Mouse (Mus musculus) embryonic fibroblast, embryonic 13.5 days (primary cell): ENCODE measurements around the gene Hnrnpr.

Experiments used
- CTCF ChIP-seq: IDR thresholded peaks from 2 replicates; pipeline ENCODE4 v1.5.1; 2011; ENCODE audit warnings: mild to moderate bottlenecking, control low read depth, low read length, moderate library complexity, borderline replicate concordance; ENCODE audit not compliant: insufficient read depth
- POLR2A ChIP-seq: IDR thresholded peaks from 2 replicates; pipeline ENCODE4 v1.6.1; 2011; ENCODE audit warnings: low read depth, mild to moderate bottlenecking, control low read depth, low read length, moderate library complexity

- TF ChIP-seq CTCF (no peak), POLR2A (no peak)
Measured at GRCm38 (mm10) chr4:136333191-136333590, 22.4 kb downstream of the Hnrnpr start.
